Mouse (Mus musculus): ENCODE data around the gene Foxr2.
A peak's percentile ranks its signal among the peaks of the same experiment; 100 is the strongest.

Foxr2 gene

GRCm38 (mm10) chrX:153118486-153118885 is at the start of gene Foxr2:
Gene Foxr2 (plus strand): TSS chrX:153118786.
- no peak for DNase-seq (ENCODE audit: low spot score)

GRCm38 (mm10) chrX:153119013-153119412 is 427 bp downstream of the Foxr2 start:
- no peak for DNase-seq (ENCODE audit: low spot score)

GRCm38 (mm10) chrX:153139734-153140515 is 21.3 kb downstream of the Foxr2 start, which contains the start of gene Rragb:
Gene Rragb (plus strand): TSS chrX:153139981.
- DNase-seq (ENCODE audit: low spot score): peak; percentile 67

- DNase-seq (ENCODE audit: low spot score): no peak
These were observed 24.1 kb downstream of the Foxr2 start for GRCm38 (mm10) chrX:153142656-153143055.

DNA sequence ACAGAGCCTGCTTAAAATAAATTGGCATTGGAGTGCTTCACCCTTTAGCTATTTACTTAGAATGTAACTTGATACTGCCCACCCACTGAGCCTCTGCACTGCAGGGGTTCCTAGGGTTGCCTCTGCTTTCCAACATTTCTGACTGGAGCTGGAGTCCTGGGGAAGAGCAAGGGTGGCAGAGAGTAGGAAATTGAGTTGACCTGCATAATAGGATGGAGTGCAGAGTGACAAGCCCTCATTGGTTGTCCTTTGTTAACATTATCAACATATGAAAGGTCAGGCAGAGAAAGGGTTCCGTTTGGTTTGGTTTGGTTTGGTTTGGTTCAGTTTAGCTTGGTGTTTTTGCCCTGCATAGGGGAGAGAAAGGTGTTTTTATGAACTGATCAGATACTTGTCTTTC is 33.2 kb downstream of the Foxr2 start:
- no peak for DNase-seq (ENCODE audit: low spot score)

GRCm38 (mm10) chrX:153155322-153155721 is 36.7 kb downstream of the Foxr2 start:
- DNase-seq (ENCODE audit: low spot score): peak; percentile 3

- DNase-seq (ENCODE audit: low spot score): peak; percentile 2
These were observed 56.2 kb downstream of the Foxr2 start for GRCm38 (mm10) chrX:153174786-153175185.

- no peak for DNase-seq (ENCODE audit: low spot score)
These were observed 63.6 kb downstream of the Foxr2 start for GRCm38 (mm10) chrX:153182221-153182620.
